Mouse (Mus musculus): ENCODE data around the gene Stxbp4. TPM values are rescaled to one million over a fixed set of nuclear protein-coding genes. Genes with fewer than 3 reads are reported as not detected.

Gene Stxbp4
- total RNA-seq, 2 experiments from 2014 or later = 10.1 to 10.2 TPM

- no peak for DNase-seq
- intact Hi-C loops (cut with DNase I) = no loop called here
These were observed 62.3 kb downstream of the Stxbp4 start for GRCm38 (mm10) chr11:90575491-90576048.

GRCm38 (mm10) chr11:90570646-90571259, 67.1 kb downstream of the Stxbp4 start:
- no peak for DNase-seq
- intact Hi-C loops (cut with DNase I) = no loop called here

GRCm38 (mm10) chr11:90558359-90559047, 79.4 kb downstream of the Stxbp4 start:
- no peak for DNase-seq
- intact Hi-C loops (cut with DNase I) = no loop called here

GRCm38 (mm10) chr11:90556517-90556916, 81.4 kb downstream of the Stxbp4 start:
- no peak for DNase-seq
- intact Hi-C loops (cut with DNase I) = no loop called here

GRCm38 (mm10) chr11:90553963-90554362, 83.9 kb downstream of the Stxbp4 start:
- no peak for DNase-seq
- intact Hi-C loops (cut with DNase I) = no loop called here

- intact Hi-C loops (cut with DNase I) = no loop called here
- no peak for DNase-seq
These were observed 85.3 kb downstream of the Stxbp4 start for GRCm38 (mm10) chr11:90552303-90553201.

- intact Hi-C loops (cut with DNase I) = no loop called here
- no peak for DNase-seq
These were observed 89.3 kb downstream of the Stxbp4 start for GRCm38 (mm10) chr11:90548560-90548959.

GRCm38 (mm10) chr11:90538636-90539263, 99.1 kb downstream of the Stxbp4 start:
- intact Hi-C loops (cut with DNase I) = no loop called here
- DNase-seq = no peak

GRCm38 (mm10) chr11:90525311-90525710, 112.6 kb downstream of the Stxbp4 start:
- intact Hi-C loops (cut with DNase I) = no loop called here
- DNase-seq = no peak

GRCm38 (mm10) chr11:90521040-90521439, 116.8 kb downstream of the Stxbp4 start:
- intact Hi-C loops (cut with DNase I) = no loop called here
- peak; percentile 1 for DNase-seq

GRCm38 (mm10) chr11:90517750-90518149, 120.1 kb downstream of the Stxbp4 start:
- DNase-seq = no peak
- intact Hi-C loops (cut with DNase I) = no loop called here

- intact Hi-C loops (cut with DNase I) = no loop called here
- DNase-seq = no peak
These were observed 125.2 kb downstream of the Stxbp4 start for GRCm38 (mm10) chr11:90512538-90513219.

GRCm38 (mm10) chr11:90501846-90502245, 136.0 kb downstream of the Stxbp4 start:
- no peak for DNase-seq
- intact Hi-C loops (cut with DNase I) = no loop called here

GRCm38 (mm10) chr11:90499918-90500317, 138.0 kb downstream of the Stxbp4 start:
- intact Hi-C loops (cut with DNase I) = no loop called here
- no peak for DNase-seq

GRCm38 (mm10) chr11:90498461-90498860, 139.4 kb downstream of the Stxbp4 start:
- peak; percentile 40 for DNase-seq
- intact Hi-C loops (cut with DNase I) = no loop called here

- no peak for DNase-seq
- intact Hi-C loops (cut with DNase I) = no loop called here
These were observed 142.9 kb downstream of the Stxbp4 start for GRCm38 (mm10) chr11:90494981-90495380.

- intact Hi-C loops (cut with DNase I) = no loop called here
These were observed 145.4 kb downstream of the Stxbp4 start for GRCm38 (mm10) chr11:90492511-90492910.

GRCm38 (mm10) chr11:90489166-90489565, 148.7 kb downstream of the Stxbp4 start:
- intact Hi-C loops (cut with DNase I) = no loop called here

More at GRCm38 (mm10) chr11:90492511-90492910, 145.4 kb downstream of the Stxbp4 start:
- DNase-seq = no peak

GRCm38 (mm10) chr11:90487686-90488085, 150.2 kb downstream of the Stxbp4 start:
- intact Hi-C loops (cut with DNase I) = no loop called here
- DNase-seq = no peak

More at GRCm38 (mm10) chr11:90489166-90489565, 148.7 kb downstream of the Stxbp4 start:
- no peak for DNase-seq
